Mouse (Mus musculus) limb, embryonic 11.5 days (tissue): Measurements from ENCODE around the gene Foxn4. TPM values are rescaled to one million over a fixed set of nuclear protein-coding genes. Genes with fewer than 3 reads are reported as not detected.

Experiments
- ATAC-seq: fragments of 200-750 bp; cut with Nextera tagmentation; 2 replicates; pipeline ENCODE4 v1.8.0; 2017; ENCODE audit warnings: low read depth; ENCODE audit not compliant: insufficient number of reproducible peaks, low FRiP score, low TSS enrichment
- DNase-seq: peaks from one replicate; pipeline ENCODE4 v3.0.0-alpha.2; 2015; ENCODE audit warnings: low spot score
- H3K27ac ChIP-seq: fragments of 300-500 bp; sonication (generic); replicated peaks from 2 replicates; pipeline ENCODE4 v1.5.1; 2014; ENCODE audit warnings: low read depth, mild to moderate bottlenecking, low read length
- H3K27me3 ChIP-seq: fragments of 300-500 bp; sonication (generic); 2 replicates; pipeline ENCODE4 v1.6.1; 2014; ENCODE audit warnings: mild to moderate bottlenecking, low read length, mixed read lengths; ENCODE audit not compliant: control insufficient read depth, insufficient read depth
- H3K36me3 ChIP-seq: fragments of 300-500 bp; sonication (generic); 2 replicates; pipeline ENCODE4 v1.6.1; 2014; ENCODE audit warnings: mild to moderate bottlenecking, low read length, moderate library complexity, mixed read lengths; ENCODE audit not compliant: control insufficient read depth, insufficient read depth
- H3K4me1 ChIP-seq: fragments of 300-500 bp; sonication (generic); 2 replicates; pipeline ENCODE4 v1.6.1; 2014; ENCODE audit warnings: low read length, mixed read lengths; ENCODE audit not compliant: control insufficient read depth, insufficient read depth
- H3K4me2 ChIP-seq: fragments of 300-500 bp; sonication (generic); 2 replicates; pipeline ENCODE4 v1.6.1; 2014; ENCODE audit warnings: low read depth, mild to moderate bottlenecking, moderate library complexity; ENCODE audit not compliant: severe bottlenecking
- H3K4me3 ChIP-seq: fragments of 300-500 bp; sonication (generic); 2 replicates; pipeline ENCODE4 v1.5.1; 2014; ENCODE audit warnings: low read depth, low read length
- H3K9ac ChIP-seq: fragments of 300-500 bp; sonication (generic); 2 replicates; pipeline ENCODE4 v1.6.1; 2014; ENCODE audit warnings: mild to moderate bottlenecking, low read length
- H3K9me3 ChIP-seq: fragments of 300-500 bp; sonication (generic); 2 replicates; pipeline ENCODE4 v1.6.1; 2016; ENCODE audit warnings: low read length; ENCODE audit not compliant: control insufficient read depth
- WGBS: fragments of 180-500 bp; shearing (Covaris S2); extraction: QIAGEN DNeasy Blood & Tissue Kit; methylation state at CpG from one replicate; pipeline ENCODE4 v1.1.7; 2014; 5-methylcytosine and 5-hydroxymethylcytosine counted together
- polyA plus RNA-seq: library from polyadenylated mRNA; unstranded; fragments of >200 nt; fragmentation: Nextera tagmentation; extraction: Ambion mirVana; gene quantifications from 2 replicates; pipeline ENCODE4 v1.2.1, GENCODE M21; 2014

Gene Foxn4
- polyA plus RNA-seq, 1 experiment from 2014 or later: not detected

DNA sequence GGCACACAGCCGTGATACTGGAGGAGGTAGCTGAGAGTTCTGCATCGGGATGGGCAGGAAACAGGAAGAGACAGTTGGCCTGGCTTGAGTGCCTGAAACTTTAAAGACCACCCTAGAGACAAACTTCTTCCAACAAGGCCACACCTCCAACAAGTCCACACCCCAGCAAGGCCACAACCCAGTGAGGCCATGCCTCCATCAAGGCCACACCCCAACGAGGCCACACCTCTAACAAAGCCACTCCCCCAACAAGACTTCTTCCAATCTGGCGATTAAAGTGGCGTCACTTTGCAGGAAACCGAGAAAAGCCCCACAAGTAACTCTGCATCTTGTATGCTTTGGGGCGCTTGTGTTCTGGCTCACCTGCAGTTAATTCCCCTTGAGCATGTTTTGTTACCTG lies 34.7 kb downstream of the Foxn4 start:
- Histone ChIP-seq H3K9me3 (no peaks in the 10 kb centered on the region), H3K27me3 (no peaks in the 10 kb centered on the region), H3K4me3 (no peak overlapping the region), H3K4me2 (no peak overlapping the region), H3K36me3 (no peaks in the 10 kb centered on the region), H3K9ac (no peak overlapping the region), H3K4me1 (no peaks in the 10 kb centered on the region), H3K27ac (no peak overlapping the region)
- no peak for ATAC-seq
- no peak for DNase-seq
- 24% methylated on average over 7 of the region's 7 CpGs for WGBS

DNA sequence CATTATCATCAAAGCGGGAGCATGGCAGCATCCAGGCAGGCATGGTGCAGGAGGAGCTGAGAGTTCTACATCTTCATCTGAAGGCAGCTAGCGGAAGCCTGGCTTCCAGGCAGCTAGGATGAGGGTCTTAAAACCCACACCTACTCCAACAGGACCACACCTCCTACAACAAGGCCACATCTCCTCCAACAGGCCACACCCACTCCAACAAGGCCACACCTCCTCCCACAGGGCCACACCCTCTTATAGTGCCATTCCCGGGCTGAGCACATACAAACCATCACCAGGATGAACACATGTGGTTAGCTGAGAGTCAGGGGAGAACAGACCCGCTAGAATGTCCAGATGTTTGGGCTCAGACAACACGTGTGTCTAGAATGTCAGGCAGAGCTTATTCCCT lies 44.7 kb downstream of the Foxn4 start:
- H3K27me3 ChIP-seq: no peaks in the 10 kb centered on the region
- H3K4me3 ChIP-seq: no peak overlapping the region
- no peaks in the 10 kb centered on the region for H3K4me1 ChIP-seq
- H3K4me2 ChIP-seq: no peak overlapping the region
- no peaks in the 10 kb centered on the region for H3K36me3 ChIP-seq
- WGBS: 76% methylated on average over 5 of the region's 5 CpGs
- H3K27ac ChIP-seq: no peak overlapping the region
- H3K9ac ChIP-seq: no peak overlapping the region
- no peak for DNase-seq
- H3K9me3 ChIP-seq: peaks cover 3% of the 10 kb centered on the region; the same call in 1 of the 2 replicates
- ATAC-seq: no peak

DNA sequence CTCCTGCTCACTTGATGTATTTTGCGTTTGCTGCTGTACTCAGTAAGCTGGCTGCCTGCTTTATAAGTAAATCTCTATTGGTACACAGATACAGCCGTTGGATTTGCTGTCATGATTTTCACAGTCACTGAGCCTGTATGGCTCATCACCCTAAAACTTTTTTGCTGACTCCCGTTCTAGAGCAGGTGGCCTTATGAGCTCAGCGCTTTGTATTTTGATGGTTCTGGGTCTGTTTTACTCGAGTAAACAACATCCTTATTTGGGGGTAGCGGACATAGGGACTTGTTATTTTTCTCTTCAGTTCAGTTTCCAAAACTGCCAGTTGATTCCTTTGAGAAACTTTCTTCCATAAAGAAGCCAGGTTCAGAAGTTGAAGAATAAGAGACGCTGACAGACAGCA lies 47.6 kb downstream of the Foxn4 start:
- H3K9ac ChIP-seq: no peak overlapping the region
- H3K4me1 ChIP-seq: no peaks in the 10 kb centered on the region
- H3K9me3 ChIP-seq: peaks cover 3% of the 10 kb centered on the region; the same call in 1 of the 2 replicates
- no peak overlapping the region for H3K4me3 ChIP-seq
- no peak overlapping the region for H3K27ac ChIP-seq
- no peaks in the 10 kb centered on the region for H3K36me3 ChIP-seq
- no peak overlapping the region for H3K4me2 ChIP-seq
- ATAC-seq (no peak), DNase-seq (no peak)
- WGBS: 90% methylated on average over 7 of the region's 7 CpGs
- H3K27me3 ChIP-seq: no peaks in the 10 kb centered on the region

DNA sequence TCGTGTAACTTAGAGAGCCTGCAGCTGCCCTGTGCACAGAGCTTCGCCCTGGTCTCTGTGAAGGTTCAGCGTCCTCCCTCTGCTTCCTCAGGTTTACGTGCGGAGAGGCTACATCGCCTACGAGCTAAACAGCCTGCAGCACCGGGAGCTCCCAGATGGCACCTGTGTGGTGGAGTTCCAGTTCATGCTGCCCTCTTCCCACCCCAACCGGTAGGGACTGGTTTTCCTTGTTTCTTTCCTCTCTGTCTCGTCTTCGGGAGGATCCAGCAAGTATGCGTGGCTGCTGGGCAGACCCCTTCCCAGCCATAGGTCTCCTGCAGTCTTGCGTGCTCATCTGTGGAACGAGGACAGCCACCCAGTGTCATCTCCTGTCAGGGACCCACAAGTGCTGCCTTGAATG lies 54.8 kb downstream of the Foxn4 start:
- no peaks in the 10 kb centered on the region for H3K36me3 ChIP-seq
- no peak overlapping the region for H3K4me3 ChIP-seq
- no peaks in the 10 kb centered on the region for H3K4me1 ChIP-seq
- H3K27ac ChIP-seq: no peak overlapping the region
- H3K9ac ChIP-seq: no peak overlapping the region
- H3K27me3 ChIP-seq: no peaks in the 10 kb centered on the region
- DNase-seq (no peak), ATAC-seq (no peak)
- no peaks in the 10 kb centered on the region for H3K9me3 ChIP-seq
- no peak overlapping the region for H3K4me2 ChIP-seq
- 80% methylated on average over 14 of the region's 14 CpGs for WGBS

DNA sequence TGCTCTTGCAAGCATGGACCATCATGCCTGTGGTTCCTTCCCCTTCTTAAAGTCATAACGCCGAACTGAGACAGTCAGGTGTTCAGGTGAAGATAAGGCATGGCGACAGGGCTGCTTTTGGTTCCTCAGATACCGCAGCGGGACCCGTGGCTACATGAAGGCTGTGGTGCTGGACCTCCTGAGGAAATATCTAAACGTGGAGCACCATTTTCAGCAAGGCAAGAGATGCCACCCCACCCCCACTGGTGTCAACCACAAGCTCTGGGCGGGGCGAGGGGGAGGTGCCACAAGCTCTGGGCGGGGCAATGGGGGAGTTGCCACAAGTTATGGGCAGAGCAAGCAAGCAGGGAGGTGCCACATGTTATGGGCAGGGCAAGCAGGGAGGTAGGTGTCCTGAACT lies 60.4 kb downstream of the Foxn4 start:
- H3K4me3 ChIP-seq: no peak overlapping the region
- no peak for ATAC-seq

DNA sequence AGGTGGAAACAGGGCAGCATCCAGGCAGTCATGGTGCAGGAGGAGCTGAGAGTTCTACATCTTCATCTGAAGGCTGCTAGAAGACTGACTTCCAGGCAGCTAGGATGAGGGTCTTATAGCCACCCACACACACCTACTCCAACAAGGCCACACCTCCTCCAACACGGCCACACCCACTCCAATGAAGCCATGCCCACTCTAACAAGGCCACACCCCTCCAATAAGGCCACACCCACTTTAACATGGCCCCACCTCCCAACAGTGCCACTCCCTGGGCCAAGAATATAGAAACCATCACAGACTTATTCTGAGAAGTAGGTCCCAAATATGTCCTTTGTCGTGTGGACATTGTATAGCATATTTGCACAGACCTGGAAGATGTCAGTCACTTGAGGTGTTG lies 67.4 kb downstream of the Foxn4 start:
- Histone ChIP-seq H3K4me3 (no peak overlapping the region), H3K4me1 (no peaks in the 10 kb centered on the region), H3K4me2 (no peak overlapping the region), H3K27me3 (no peaks in the 10 kb centered on the region), H3K9ac (no peak overlapping the region), H3K36me3 (no peaks in the 10 kb centered on the region), H3K27ac (no peak overlapping the region), H3K9me3 (no peaks in the 10 kb centered on the region)
- DNase-seq: no peak
- no peak for ATAC-seq
- WGBS: 87% methylated on average over 2 of the region's 2 CpGs

More for the DNA sequence above, 60.4 kb downstream of the Foxn4 start:
- no peaks in the 10 kb centered on the region for H3K9me3 ChIP-seq
- no peak overlapping the region for H3K9ac ChIP-seq
- H3K36me3 ChIP-seq: no peaks in the 10 kb centered on the region
- DNase-seq: no peak
- no peak overlapping the region for H3K27ac ChIP-seq
- WGBS: 66% methylated on average over 10 of the region's 10 CpGs
- no peaks in the 10 kb centered on the region for H3K27me3 ChIP-seq
- no peak overlapping the region for H3K4me2 ChIP-seq
- no peaks in the 10 kb centered on the region for H3K4me1 ChIP-seq

Other genes starting within 250 kb of the Foxn4 start
- 11.7 and 13.3 TPM in 2 replicates for gene Usp30, start 208.3 kb downstream of the Foxn4 start, polyA plus RNA-seq
- gene Svop, start 182.2 kb downstream of the Foxn4 start, polyA plus RNA-seq: 0.24 TPM in 1 of 2 replicates, not detected in the other
- gene Alkbh2, start 145.6 kb downstream of the Foxn4 start, polyA plus RNA-seq: 13.4 and 14.6 TPM in 2 replicates
- 41.8 and 52.8 TPM in 2 replicates for gene Ung, start 143.4 kb downstream of the Foxn4 start, polyA plus RNA-seq
- gene Acacb, start 127.3 kb downstream of the Foxn4 start, polyA plus RNA-seq: 2.1 and 4.5 TPM in 2 replicates
- 0.45 and 0.65 TPM in 2 replicates for gene Myo1h, start 15.4 kb upstream of the Foxn4 start, polyA plus RNA-seq
- 81.9 and 88.6 TPM in 2 replicates for gene Kctd10, start 106.7 kb upstream of the Foxn4 start, polyA plus RNA-seq
- gene Ube3b, start 106.8 kb upstream of the Foxn4 start, polyA plus RNA-seq: 48.4 and 54.1 TPM in 2 replicates
- gene Mmab, start 170.3 kb upstream of the Foxn4 start, polyA plus RNA-seq: 29.8 and 30.6 TPM in 2 replicates
- gene Mvk, start 170.5 kb upstream of the Foxn4 start, polyA plus RNA-seq: 47.6 and 49.2 TPM in 2 replicates